Mouse (Mus musculus) CH12.LX (cell line): ENCODE results near the gene Rps4x. TPM values are rescaled to one million over a fixed set of nuclear protein-coding genes. Genes with fewer than 3 reads are reported as not detected.
A peak's percentile ranks its signal among the peaks of the same experiment; 100 is the strongest.

Source experiments
- DNase-seq: peaks from one replicate; pipeline ENCODE4 v3.0.0-alpha.2; 2013; ENCODE audit errors: extremely low read depth
- H3K27ac ChIP-seq: 2 replicates; pipeline ENCODE4 v1.5.1; 2012; ENCODE audit warnings: low read depth, mild to moderate bottlenecking, control low read depth, moderate library complexity; ENCODE audit not compliant: insufficient read depth
- H3K27me3 ChIP-seq: replicated peaks from 2 replicates; pipeline ENCODE3; 2012; ENCODE audit warnings: inconsistent platforms
- H3K36me3 ChIP-seq, 2 experiments: replicated peaks in 1 of 2; 2 replicates each; pipeline versions ENCODE3 to v1.6.1; 2012; ENCODE audit warnings: inconsistent platforms in 1 of 2, low read length in 1 of 2, mild to moderate bottlenecking in 1 of 2, mixed read lengths in 1 of 2, moderate library complexity in 1 of 2; ENCODE audit not compliant: control insufficient read depth in 1 of 2, insufficient read depth in 1 of 2
- H3K4me1 ChIP-seq, 2 experiments: 2 replicates each; pipeline ENCODE4 v1.6.1; 2012; ENCODE audit warnings: inconsistent platforms in 1 of 2, moderate library complexity in 1 of 2; ENCODE audit not compliant: insufficient read depth in 2 of 2, control insufficient read depth in 1 of 2
- H3K4me2 ChIP-seq: 2 replicates; pipeline ENCODE4 v1.6.1; 2012; ENCODE audit warnings: low read depth, mild to moderate bottlenecking, control low read depth; ENCODE audit not compliant: poor library complexity, insufficient read depth, severe bottlenecking
- H3K4me3 ChIP-seq, 3 experiments: fragments of 150-350 bp in 1 of 3; sonication (generic) in 1 of 3; replicated peaks in 1 of 3; 2 replicates each; pipeline versions ENCODE3 to v1.5.1; 2011 to 2012; ENCODE audit warnings: low read depth in 2 of 3, low read length in 2 of 3, mild to moderate bottlenecking in 2 of 3, moderate library complexity in 2 of 3, control low read depth in 1 of 3, improper control_type of control experiment in 1 of 3, inconsistent platforms in 1 of 3, mixed read lengths in 1 of 3; ENCODE audit not compliant: poor library complexity in 1 of 3
- H3K79me2 ChIP-seq: replicated peaks from 2 replicates; pipeline ENCODE4 v1.6.1; 2012; ENCODE audit warnings: mild to moderate bottlenecking, moderate library complexity; ENCODE audit not compliant: control insufficient read depth, poor library complexity, insufficient read depth, severe bottlenecking; ENCODE audit errors: extremely low read depth
- H3K9ac ChIP-seq: 2 replicates; pipeline ENCODE4 v1.6.1; 2012; ENCODE audit warnings: low read depth, mild to moderate bottlenecking, control low read depth, moderate library complexity; ENCODE audit not compliant: insufficient read depth
- H3K9me3 ChIP-seq: replicated peaks from 2 replicates; pipeline ENCODE3; 2012; ENCODE audit warnings: low read length, inconsistent platforms, mixed read lengths
- BHLHE40 ChIP-seq: IDR thresholded peaks from 2 replicates; pipeline ENCODE4 v1.6.1; 2011; ENCODE audit warnings: mild to moderate bottlenecking, low read depth, low read length, improper control_type of control experiment
- CHD1 ChIP-seq: IDR thresholded peaks from 2 replicates; pipeline ENCODE4 v1.6.1; 2012; ENCODE audit warnings: low read depth, low read length, improper control_type of control experiment, inconsistent platforms
- CHD2 ChIP-seq: IDR thresholded peaks from 2 replicates; pipeline ENCODE4 v1.6.1; 2011; ENCODE audit warnings: low read length, improper control_type of control experiment
- CTCF ChIP-seq, 2 experiments: IDR thresholded peaks in 1 of 2; conservative IDR thresholded peaks in 1 of 2; 2 replicates each; pipeline ENCODE4 v1.5.1; 2011 to 2012; ENCODE audit warnings: low read depth in 2 of 2, low read length in 2 of 2, improper control_type of control experiment in 1 of 2, inconsistent platforms in 1 of 2, mild to moderate bottlenecking in 1 of 2, moderate library complexity in 1 of 2
- E2F4 ChIP-seq: IDR thresholded peaks from 2 replicates; pipeline ENCODE4 v1.6.1; 2011; ENCODE audit warnings: low read depth, low read length, improper control_type of control experiment; ENCODE audit not compliant: insufficient replicate concordance
- ELF1 ChIP-seq: IDR thresholded peaks from 2 replicates; pipeline ENCODE4 v1.6.1; 2014; ENCODE audit warnings: low read depth, mild to moderate bottlenecking, inconsistent platforms, low read length, improper control_type of control experiment
- EP300 ChIP-seq: IDR thresholded peaks from 2 replicates; pipeline ENCODE4 v1.6.1; 2011; ENCODE audit warnings: low read length, improper control_type of control experiment
- ETS1 ChIP-seq: conservative IDR thresholded peaks from 2 replicates; pipeline ENCODE4 v1.6.1; 2012; ENCODE audit warnings: low read depth, mild to moderate bottlenecking, inconsistent platforms, low read length, improper control_type of control experiment, moderate library complexity
- HCFC1 ChIP-seq: IDR thresholded peaks from 2 replicates; pipeline ENCODE4 v1.6.1; 2012; ENCODE audit warnings: low read depth, mild to moderate bottlenecking, inconsistent platforms, low read length, improper control_type of control experiment
- IRF4 ChIP-seq: IDR thresholded peaks from 2 replicates; pipeline ENCODE4 v1.6.1; 2014; ENCODE audit warnings: low read depth, mild to moderate bottlenecking, inconsistent platforms, low read length, improper control_type of control experiment
- JUN ChIP-seq: IDR thresholded peaks from 2 replicates; pipeline ENCODE4 v1.6.1; 2011; ENCODE audit warnings: low read depth, mild to moderate bottlenecking, low read length, improper control_type of control experiment, moderate library complexity; ENCODE audit not compliant: insufficient read depth
- KAT2A ChIP-seq: IDR thresholded peaks from 2 replicates; pipeline ENCODE4 v1.6.1; 2012; ENCODE audit warnings: low read length, improper control_type of control experiment, inconsistent platforms; ENCODE audit not compliant: insufficient replicate concordance
- MAX ChIP-seq: IDR thresholded peaks from 2 replicates; pipeline ENCODE4 v1.6.1; 2011; ENCODE audit warnings: low read length, improper control_type of control experiment
- MAZ ChIP-seq: IDR thresholded peaks from 2 replicates; pipeline ENCODE4 v1.6.1; 2012; ENCODE audit warnings: low read depth, mild to moderate bottlenecking, inconsistent platforms, low read length, improper control_type of control experiment, moderate library complexity
- MEF2A ChIP-seq: IDR thresholded peaks from 2 replicates; pipeline ENCODE4 v1.6.1; 2014; ENCODE audit warnings: low read depth, mild to moderate bottlenecking, inconsistent platforms, low read length, improper control_type of control experiment, borderline replicate concordance
- MXI1 ChIP-seq: IDR thresholded peaks from 2 replicates; pipeline ENCODE4 v1.6.1; 2011; ENCODE audit warnings: mild to moderate bottlenecking, low read depth, low read length, improper control_type of control experiment
- MYC ChIP-seq: IDR thresholded peaks from 2 replicates; pipeline ENCODE4 v1.6.1; 2011; ENCODE audit warnings: low read depth, mild to moderate bottlenecking, improper control_type of control experiment, low read length
- NELFE ChIP-seq: IDR thresholded peaks from 2 replicates; pipeline ENCODE4 v1.6.1; 2011; ENCODE audit warnings: low read depth, low read length, improper control_type of control experiment
- NRF1 ChIP-seq: IDR thresholded peaks from 2 replicates; pipeline ENCODE4 v1.6.1; 2014; ENCODE audit warnings: low read depth, mild to moderate bottlenecking, inconsistent platforms, low read length, improper control_type of control experiment, moderate library complexity
- PAX5 ChIP-seq: IDR thresholded peaks from 2 replicates; pipeline ENCODE4 v1.6.1; 2012; ENCODE audit warnings: low read length, inconsistent platforms, mixed read lengths
- POLR2A ChIP-seq: IDR thresholded peaks from 2 replicates; pipeline ENCODE4 v1.6.1; 2011; ENCODE audit warnings: low read depth, mild to moderate bottlenecking, improper control_type of control experiment, low read length
- RAD21 ChIP-seq: IDR thresholded peaks from 2 replicates; pipeline ENCODE4 v1.6.1; 2011; ENCODE audit warnings: low read depth, mild to moderate bottlenecking, low read length, improper control_type of control experiment, moderate library complexity
- RCOR1 ChIP-seq: conservative IDR thresholded peaks from 2 replicates; pipeline ENCODE4 v1.6.1; 2012; ENCODE audit warnings: low read depth, mild to moderate bottlenecking, inconsistent platforms, low read length, improper control_type of control experiment
- SIN3A ChIP-seq: IDR thresholded peaks from 2 replicates; pipeline ENCODE4 v1.6.1; 2012; ENCODE audit warnings: low read length, improper control_type of control experiment, inconsistent platforms
- TCF12 ChIP-seq: IDR thresholded peaks from 2 replicates; pipeline ENCODE4 v1.6.1; 2014; ENCODE audit warnings: low read depth, mild to moderate bottlenecking, inconsistent platforms, low read length, improper control_type of control experiment
- UBTF ChIP-seq: IDR thresholded peaks from 2 replicates; pipeline ENCODE4 v1.6.1; 2012; ENCODE audit warnings: low read depth, mild to moderate bottlenecking, inconsistent platforms, low read length, improper control_type of control experiment, moderate library complexity
- USF1 ChIP-seq: IDR thresholded peaks from 2 replicates; pipeline ENCODE4 v1.6.1; 2014; ENCODE audit warnings: low read depth, mild to moderate bottlenecking, inconsistent platforms, low read length, improper control_type of control experiment
- USF2 ChIP-seq: conservative IDR thresholded peaks from 2 replicates; pipeline ENCODE4 v1.6.1; 2011; ENCODE audit warnings: low read depth, low read length, improper control_type of control experiment
- ZC3H11A ChIP-seq: IDR thresholded peaks from 2 replicates; pipeline ENCODE4 v1.6.1; 2012; ENCODE audit warnings: low read depth, mild to moderate bottlenecking, inconsistent platforms, low read length, improper control_type of control experiment
- ZNF384 ChIP-seq: IDR thresholded peaks from 2 replicates; pipeline ENCODE4 v1.6.1; 2012; ENCODE audit warnings: low read depth, low read length, improper control_type of control experiment, inconsistent platforms
- dilution Hi-C: fragments of 300-500 bp; cut with MboI; formaldehyde crosslinking; loops from 2 replicates; pipeline ENCODE4 v1.14.3; 2020; ENCODE audit warnings: low sequenced_read_pairs; ENCODE audit not compliant: extremely low pct_unique_long_range_greater_than_20kb, extremely low pct_ligation_motif_present
- in situ Hi-C: fragments of 300-500 bp; cut with MboI; formaldehyde crosslinking; loops from 3 replicates; pipeline ENCODE4 v1.14.3; 2019; ENCODE audit warnings: low sequenced_read_pairs, low pct_ligation_motif_present, low pct_unique_long_range_greater_than_20kb, mixed read lengths
- polyA plus RNA-seq: library from polyadenylated mRNA; unstranded; fragments of >175 nt; gene quantifications from 2 replicates; pipeline ENCODE4 v1.2.1, GENCODE M21; 2012; ENCODE audit warnings: low read depth; ENCODE audit not compliant: insufficient read length
- total RNA-seq, 2 experiments: library from RNA; depleted of rRNA; stranded (reverse); fragments of 300-350 nt in 1 of 2; fragments of >200 nt in 1 of 2; gene quantifications; 2 replicates each; pipeline ENCODE4 v1.2.3; 2012 to 2014

Rps4x gene
- total and polyA plus RNA-seq, 3 experiments, result 2,286 to 4,290 (median 3,101) TPM

DNA sequence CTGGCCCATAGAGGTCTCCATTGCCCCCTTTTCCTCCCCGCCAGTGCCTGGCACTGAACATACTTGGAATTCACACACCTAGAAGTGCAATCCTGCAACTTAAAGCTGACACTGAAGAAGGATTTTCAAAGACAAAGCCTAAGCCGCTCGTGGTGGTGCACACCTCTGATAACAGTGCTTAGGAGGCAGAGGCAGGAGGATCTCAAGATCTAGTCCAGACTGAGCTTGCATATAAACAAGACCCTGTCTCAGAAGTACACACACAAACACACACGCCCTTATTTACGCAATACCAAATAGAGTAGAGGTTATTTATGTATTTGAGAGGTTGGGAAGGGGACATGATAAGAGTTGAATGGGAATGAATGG lies 31.8 kb downstream of the Rps4x start:
- no peak for TF ChIP-seq USF2
- 0 out of 4 replicates have a peak, but pooled peaks of 1 of the 2 experiments have one; percentile 6 for TF ChIP-seq CTCF (conservative IDR thresholded peaks at IDR 0.05 in 1 of 2, IDR thresholded peaks at IDR 0.05 in 1 of 2; ENCODE audit: low read depth in 2 of 2, low read length in 2 of 2)
- TF ChIP-seq UBTF, result no peak
- no peak for TF ChIP-seq JUN
- no peak for TF ChIP-seq CHD2
- TF ChIP-seq HCFC1, result no peak
- no peak for TF ChIP-seq KAT2A
- TF ChIP-seq RCOR1, result no peak
- H3K9me3 ChIP-seq, result no peaks in the 10 kb centered on the region
- H3K4me2 ChIP-seq, result peak overlapping the region; percentile 67
- peak overlapping the region in 2 of 3 experiments; percentile 32 to 35 for H3K4me3 ChIP-seq
- DNase-seq, result no peak
- peaks cover 0 to 10% of the 10 kb centered on the region in 2 experiments for H3K36me3 ChIP-seq
- H3K79me2 ChIP-seq, result peaks cover 18% of the 10 kb centered on the region
- peak overlapping the region; percentile 57; the same call in 1 of the 2 replicates for H3K27ac ChIP-seq
- dilution Hi-C loops (no loop called here), in situ Hi-C loops (no loop called here)
- no peak overlapping the region; the same call in 1 of the 2 replicates for H3K9ac ChIP-seq
- no peaks in the 10 kb centered on the region for H3K27me3 ChIP-seq
- no peaks in the 10 kb centered on the region for H3K4me1 ChIP-seq

DNA sequence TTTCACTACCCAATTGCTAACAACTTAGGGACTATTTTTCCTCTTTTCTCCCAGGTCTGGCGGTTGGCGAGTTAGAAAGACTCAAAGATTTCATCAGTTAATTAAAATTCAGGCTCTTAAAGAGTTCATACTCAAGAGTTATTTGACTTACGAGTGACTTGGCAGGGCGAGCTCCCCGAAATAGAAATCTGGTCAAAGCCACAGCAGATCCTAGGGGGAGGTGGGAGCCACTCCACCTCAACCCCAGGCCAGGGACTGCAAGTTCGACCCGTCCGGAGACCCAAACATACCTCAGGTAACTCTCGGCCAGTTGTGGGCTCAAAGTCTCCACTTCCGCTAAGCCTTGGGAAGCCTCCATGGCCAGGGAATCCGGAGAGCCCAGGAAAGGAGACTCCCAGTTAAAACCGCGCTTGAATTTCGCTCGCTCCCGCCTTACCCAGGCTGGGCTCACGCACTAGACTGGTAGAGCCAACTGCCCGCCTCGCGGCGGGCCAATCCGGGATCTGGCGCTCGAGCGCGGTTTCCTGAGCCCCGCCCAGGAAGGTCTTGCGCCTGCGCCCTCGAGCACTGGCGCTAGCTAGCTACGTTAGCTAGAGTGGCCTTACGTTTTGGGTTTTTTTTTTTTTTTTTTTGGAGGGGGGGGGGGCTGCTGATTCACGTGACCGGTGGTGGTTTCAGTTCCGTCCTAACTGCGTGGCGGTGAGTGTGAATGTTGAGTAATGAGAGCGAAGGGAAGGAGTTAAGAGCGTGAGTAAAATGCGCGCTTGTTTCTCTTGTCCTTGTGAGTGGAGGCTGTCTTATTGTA lies 32.4 kb downstream of the Rps4x start, which contains the start of gene Ercc6l:
TSS of gene Ercc6l (minus strand) at position 474 of the 805 bp plus-strand sequence.
- in situ Hi-C loops (no loop called here), dilution Hi-C loops (no loop called here)
- Histone ChIP-seq H3K9ac (peak within 1 kb of the TSS; percentile 87), H3K9me3 (no peaks in the 10 kb centered on the region), H3K36me3 (peaks cover 0 to 12% of the 10 kb centered on the region in 2 experiments), H3K79me2 (peaks cover 18% of the 10 kb centered on the region), H3K27me3 (no peaks in the 10 kb centered on the region), H3K4me1 (no peaks in the 10 kb centered on the region), H3K4me3 (peak within 1 kb of the TSS; percentile 49 to 86 (median 65)), H3K27ac (peak within 1 kb of the TSS; percentile 68; the same call in 1 of the 2 replicates), H3K4me2 (peak within 1 kb of the TSS; percentile 67)
- peak; percentile 86 for DNase-seq
- TF ChIP-seq MEF2A (peak; percentile 55; the same call in 1 of the 2 replicates), HCFC1 (peak; percentile 85), ZNF384 (peak; percentile 99), IRF4 (peak; percentile 98), USF1 (peak; percentile 83), MAZ (peak; percentile 97), MYC (peak; percentile 58; the same call in 1 of the 2 replicates), USF2 (peak; percentile 62), E2F4 (peak; percentile 89; the same call in 1 of the 2 replicates), UBTF (no peak), MAX (peak; percentile 56), KAT2A (peak; percentile 71; the same call in 1 of the 2 replicates), MXI1 (no peak), SIN3A (peak; percentile 60; the same call in 1 of the 2 replicates), NELFE (peak; percentile 61; the same call in 1 of the 2 replicates), BHLHE40 (peak; percentile 99), NRF1 (peak; percentile 88), ELF1 (peak; percentile 71), CHD1 (no peak), CHD2 (0 out of 2 replicates have a peak, but pooled peaks have one; percentile 24), ZC3H11A (no peak), PAX5 (no peak), RAD21 (no peak), POLR2A (peak; percentile 81), TCF12 (peak; percentile 64), ETS1 (peak; percentile 66), EP300 (0 out of 2 replicates have a peak, but pooled peaks have one; percentile 49)
